Mouse (Mus musculus): ENCODE measurements around the gene Srl. TPM values are rescaled to one million over a fixed set of nuclear protein-coding genes. Genes with fewer than 3 reads are reported as not detected.
"Not testable (repeated sequence)": the region's sequence is repeated elsewhere in the genome, so short reads cannot be mapped to it uniquely, and the experiment has no call there.

Gene Srl
- polyA plus RNA-seq, 2 experiments from 2014 or later, result 0.42 to 0.97 TPM

GRCm38 (mm10) chr16:4552829-4553550, 11.4 kb upstream of the Srl start:
- ATAC-seq, result no peak

- ATAC-seq, result no peak
These were observed 10.3 kb upstream of the Srl start for GRCm38 (mm10) chr16:4551885-4552284.

GRCm38 (mm10) chr16:4551056-4551455, 9.4 kb upstream of the Srl start:
- peak; percentile 63 for ATAC-seq

DNA sequence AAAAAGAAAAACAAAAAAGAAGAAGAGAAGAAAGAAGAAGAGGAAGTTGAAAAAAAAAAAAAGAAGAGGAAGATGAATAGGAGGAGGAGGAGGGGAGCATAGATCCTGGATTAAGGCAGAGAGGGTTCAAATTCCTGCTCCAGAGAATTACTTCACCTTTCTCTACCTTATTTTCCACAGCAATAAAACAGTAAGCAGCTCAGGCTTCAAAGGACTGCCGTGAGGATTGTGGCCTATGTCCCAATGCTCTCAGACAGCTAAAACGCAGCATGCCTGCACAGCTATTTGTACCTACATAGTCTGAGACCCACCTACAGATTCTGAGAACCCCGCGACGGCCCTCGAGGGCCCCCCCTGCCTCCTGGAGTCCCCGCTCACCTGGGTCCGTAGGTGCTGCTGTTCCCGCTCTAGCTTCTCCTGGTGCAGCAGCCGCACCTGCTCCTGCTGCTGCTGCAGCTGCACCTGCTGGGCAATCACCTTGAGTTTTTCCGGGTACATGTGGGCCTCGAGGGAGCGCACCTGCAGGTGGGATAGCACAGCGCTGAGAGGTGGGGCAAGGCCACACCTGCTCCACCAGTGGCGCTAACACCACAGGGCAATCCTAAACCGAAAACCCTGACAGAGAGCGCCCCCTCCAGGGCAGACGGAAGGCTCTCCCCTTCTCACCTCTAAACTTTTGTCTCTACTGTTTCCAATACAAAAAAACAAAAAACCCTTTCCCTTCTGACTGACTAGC, 7.5 kb upstream of the Srl start:
- no peak for ATAC-seq

GRCm38 (mm10) chr16:4547611-4548010, 6.0 kb upstream of the Srl start:
- ATAC-seq, result no peak

GRCm38 (mm10) chr16:4546838-4547237, 5.2 kb upstream of the Srl start:
- ATAC-seq, result no peak

- no peak for ATAC-seq
These were observed 3.2 kb upstream of the Srl start for GRCm38 (mm10) chr16:4544845-4545244.

- ATAC-seq, result no peak
These were observed 1.6 kb upstream of the Srl start for GRCm38 (mm10) chr16:4543266-4543665.

GRCm38 (mm10) chr16:4542236-4542774, 689 bp upstream of the Srl start:
- ATAC-seq, result no peak

GRCm38 (mm10) chr16:4541033-4541432, 583 bp downstream of the Srl start:
- no peak for ATAC-seq

DNA sequence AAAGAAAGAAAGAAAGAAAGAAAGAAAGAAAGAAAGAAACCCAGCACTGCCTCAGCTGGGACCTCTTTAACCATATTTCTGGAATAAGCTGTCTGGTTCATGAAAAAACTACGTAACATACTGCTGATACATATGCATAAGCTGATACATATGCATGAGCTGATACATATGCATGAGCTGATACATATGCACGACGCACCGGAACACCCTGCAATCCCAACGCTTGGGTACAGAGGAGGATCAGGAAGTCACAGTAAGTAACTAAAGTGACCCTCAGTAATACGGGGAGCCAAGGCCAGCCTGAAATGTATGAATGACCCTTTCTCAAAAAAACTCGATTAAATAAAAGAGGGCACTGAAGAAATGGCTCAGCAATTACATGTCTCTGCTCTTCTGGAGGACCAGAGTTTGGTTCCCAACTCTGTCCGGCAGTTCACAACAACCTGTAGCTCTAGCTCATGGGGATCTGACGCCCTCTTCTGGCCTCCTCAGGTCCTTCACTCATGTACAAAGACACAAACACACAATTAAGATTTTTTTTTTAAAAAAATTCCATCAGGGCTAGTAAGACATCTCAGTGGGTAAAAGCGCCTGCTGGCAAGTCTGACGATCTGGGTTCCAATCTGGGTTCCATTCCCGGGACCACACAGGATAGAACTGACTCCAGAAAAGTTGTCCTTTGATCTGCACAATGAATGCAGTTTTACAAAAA, 1.4 kb downstream of the Srl start:
- no peak for ATAC-seq

GRCm38 (mm10) chr16:4539521-4539920, 2.1 kb downstream of the Srl start:
- ATAC-seq, result no peak

GRCm38 (mm10) chr16:4537616-4538358, 3.8 kb downstream of the Srl start:
- ATAC-seq, result no peak

DNA sequence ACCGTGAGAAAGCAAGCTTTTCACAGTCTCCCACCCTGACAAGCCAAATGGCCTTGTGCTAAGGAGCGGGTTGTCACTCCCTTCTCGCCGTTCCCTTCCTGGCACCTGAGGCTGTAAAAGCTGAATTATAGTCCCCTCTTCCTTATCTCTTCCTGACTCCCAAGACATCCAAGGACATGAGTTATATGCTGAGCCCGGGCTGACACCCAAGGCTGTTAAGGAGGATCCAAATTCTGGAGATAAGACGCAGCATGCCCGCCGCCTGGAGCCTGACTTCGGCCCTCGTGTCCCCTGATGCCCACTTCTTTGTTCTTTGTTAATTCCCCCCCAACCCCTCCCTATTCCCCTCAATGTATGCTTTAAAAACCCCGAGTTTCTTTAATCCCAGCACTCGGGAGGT, 14.2 kb downstream of the Srl start:
- not testable (repeated sequence) for ATAC-seq

GRCm38 (mm10) chr16:4523313-4524004, 18.2 kb downstream of the Srl start:
- ATAC-seq, result no peak

- ATAC-seq, result no peak
These were observed 18.7 kb downstream of the Srl start for GRCm38 (mm10) chr16:4522879-4523278.

GRCm38 (mm10) chr16:4521735-4522530, 19.7 kb downstream of the Srl start:
- no peak for ATAC-seq

- no peak for ATAC-seq
These were observed 20.4 kb downstream of the Srl start for GRCm38 (mm10) chr16:4521074-4521667.

GRCm38 (mm10) chr16:4520673-4521072, 20.9 kb downstream of the Srl start:
- no peak for ATAC-seq

DNA sequence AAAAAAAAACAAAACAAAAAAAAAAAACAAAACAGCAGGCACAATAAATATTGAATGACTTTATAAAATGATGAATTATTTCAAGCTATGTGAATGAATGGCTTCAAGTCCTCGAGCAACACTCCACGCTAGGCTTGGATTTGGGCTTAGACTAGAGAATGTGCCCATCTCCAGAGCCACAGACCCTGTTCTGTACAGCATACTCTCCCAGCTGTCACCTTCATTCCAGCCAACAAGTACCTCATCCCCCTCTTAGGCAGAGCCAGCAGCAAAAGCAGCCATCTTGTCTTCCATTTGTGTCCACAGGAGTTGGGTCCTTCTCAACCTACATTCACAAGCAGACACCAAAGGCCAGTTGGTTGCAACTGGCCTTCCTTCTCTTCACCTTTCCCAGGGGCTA, 21.8 kb downstream of the Srl start:
- ATAC-seq, result no peak

DNA sequence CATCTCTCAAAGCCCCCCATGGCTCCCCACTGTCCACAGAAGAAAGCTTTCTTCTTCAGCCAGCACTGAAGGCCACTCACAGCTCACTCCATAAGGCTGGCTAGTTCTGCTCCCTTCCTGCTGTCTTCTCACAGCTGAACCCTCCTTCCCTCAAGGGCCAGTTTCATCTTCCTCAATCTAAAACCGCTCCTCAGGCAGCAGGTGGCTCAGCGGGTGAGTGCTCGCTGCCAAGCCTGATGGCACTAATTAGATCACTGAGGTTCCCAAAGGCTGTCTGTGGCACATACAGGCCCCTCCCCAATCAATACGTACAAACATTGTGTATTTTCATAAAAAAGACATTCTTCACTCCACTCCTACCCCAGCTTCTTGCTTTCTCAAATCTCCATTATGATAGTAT, 22.5 kb downstream of the Srl start:
- ATAC-seq, result no peak

All from CD4-positive, CD25-positive, alpha-beta regulatory T cell, adult 4 months (primary cell).